Mouse (Mus musculus): ENCODE results near the gene Wipf1. TPM values are rescaled to one million over a fixed set of nuclear protein-coding genes. Genes with fewer than 3 reads are reported as not detected.

The Wipf1 gene
- polyA plus RNA-seq, 1 experiment from 2014 or later: 8.0 TPM

- Histone ChIP-seq H3K4me2 (ENCODE audit: low read length) (no peak overlapping the region), H3K4me1 (replicated peaks; ENCODE audit: insufficient read depth, low read length) (no peaks in the 10 kb centered on the region), H3K9me3 (replicated peaks; ENCODE audit: low read length) (no peaks in the 10 kb centered on the region), H3K36me3 (ENCODE audit: insufficient read depth, low read length) (no peaks in the 10 kb centered on the region), H3K9ac (ENCODE audit: low read depth, low read length) (no peak overlapping the region), H3K27me3 (ENCODE audit: insufficient read depth, low read length) (no peaks in the 10 kb centered on the region), H3K4me3 (replicated peaks; ENCODE audit: low read depth, low read length) (no peak overlapping the region), H3K27ac (no peak overlapping the region)
- DNase-seq (ENCODE audit: low spot score) (no peak), ATAC-seq (replicated peaks; ENCODE audit: low FRiP score, low read depth) (no peak)
- no peak for TF ChIP-seq CTCF (IDR thresholded peaks at IDR 0.05; ENCODE audit: low read depth)
- WGBS: 85% methylated on average over 2 of the region's 2 CpGs
These were observed 136.8 kb downstream of the Wipf1 start for GRCm38 (mm10) chr2:73392772-73393171.

DNA sequence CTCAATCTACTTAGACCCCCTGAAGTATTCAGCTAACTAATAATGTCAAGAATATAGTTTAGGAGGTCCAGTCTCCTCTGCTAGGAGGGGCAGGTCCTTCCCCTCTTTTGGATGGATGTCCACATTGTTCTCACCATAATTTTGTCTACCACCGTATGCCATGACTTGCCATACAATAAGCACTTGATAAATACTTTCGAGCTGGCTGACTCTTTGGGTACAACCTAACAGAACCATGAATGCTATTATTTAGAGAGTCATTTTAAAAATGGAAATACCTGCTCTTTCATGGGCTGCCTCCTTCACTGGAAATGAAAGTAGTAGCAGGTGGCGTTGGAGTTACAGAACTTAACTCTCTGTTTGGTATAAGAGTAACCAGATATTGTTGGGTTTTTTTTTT is 139.6 kb downstream of the Wipf1 start:
- no peak for TF ChIP-seq CTCF (IDR thresholded peaks at IDR 0.05; ENCODE audit: low read depth)
- 86% methylated on average over 3 of the region's 3 CpGs for WGBS
- DNase-seq (ENCODE audit: low spot score): no peak

GRCm38 (mm10) chr2:73387806-73388205 is 141.7 kb downstream of the Wipf1 start:
- DNase-seq (ENCODE audit: low spot score) (no peak), ATAC-seq (replicated peaks; ENCODE audit: low FRiP score, low read depth) (no peak)
- H3K27ac ChIP-seq: no peak overlapping the region
- H3K4me1 ChIP-seq (replicated peaks; ENCODE audit: insufficient read depth, low read length): no peaks in the 10 kb centered on the region
- H3K4me3 ChIP-seq (replicated peaks; ENCODE audit: low read depth, low read length): no peak overlapping the region
- 83% methylated on average over 1 of the region's 1 CpGs for WGBS
- no peaks in the 10 kb centered on the region for H3K27me3 ChIP-seq (ENCODE audit: insufficient read depth, low read length)
- H3K9me3 ChIP-seq (replicated peaks; ENCODE audit: low read length): no peaks in the 10 kb centered on the region
- H3K9ac ChIP-seq (ENCODE audit: low read depth, low read length): no peak overlapping the region
- TF ChIP-seq CTCF (IDR thresholded peaks at IDR 0.05; ENCODE audit: low read depth): no peak
- H3K4me2 ChIP-seq (ENCODE audit: low read length): no peak overlapping the region
- H3K36me3 ChIP-seq (ENCODE audit: insufficient read depth, low read length): no peaks in the 10 kb centered on the region

More for the DNA sequence above, 139.6 kb downstream of the Wipf1 start:
- Histone ChIP-seq H3K27me3 (ENCODE audit: insufficient read depth, low read length) (no peaks in the 10 kb centered on the region), H3K36me3 (ENCODE audit: insufficient read depth, low read length) (no peaks in the 10 kb centered on the region), H3K9me3 (replicated peaks; ENCODE audit: low read length) (no peaks in the 10 kb centered on the region), H3K4me2 (ENCODE audit: low read length) (no peak overlapping the region), H3K4me1 (replicated peaks; ENCODE audit: insufficient read depth, low read length) (no peaks in the 10 kb centered on the region), H3K4me3 (replicated peaks; ENCODE audit: low read depth, low read length) (no peak overlapping the region), H3K27ac (no peak overlapping the region), H3K9ac (ENCODE audit: low read depth, low read length) (no peak overlapping the region)
- ATAC-seq (replicated peaks; ENCODE audit: low FRiP score, low read depth): no peak

DNA sequence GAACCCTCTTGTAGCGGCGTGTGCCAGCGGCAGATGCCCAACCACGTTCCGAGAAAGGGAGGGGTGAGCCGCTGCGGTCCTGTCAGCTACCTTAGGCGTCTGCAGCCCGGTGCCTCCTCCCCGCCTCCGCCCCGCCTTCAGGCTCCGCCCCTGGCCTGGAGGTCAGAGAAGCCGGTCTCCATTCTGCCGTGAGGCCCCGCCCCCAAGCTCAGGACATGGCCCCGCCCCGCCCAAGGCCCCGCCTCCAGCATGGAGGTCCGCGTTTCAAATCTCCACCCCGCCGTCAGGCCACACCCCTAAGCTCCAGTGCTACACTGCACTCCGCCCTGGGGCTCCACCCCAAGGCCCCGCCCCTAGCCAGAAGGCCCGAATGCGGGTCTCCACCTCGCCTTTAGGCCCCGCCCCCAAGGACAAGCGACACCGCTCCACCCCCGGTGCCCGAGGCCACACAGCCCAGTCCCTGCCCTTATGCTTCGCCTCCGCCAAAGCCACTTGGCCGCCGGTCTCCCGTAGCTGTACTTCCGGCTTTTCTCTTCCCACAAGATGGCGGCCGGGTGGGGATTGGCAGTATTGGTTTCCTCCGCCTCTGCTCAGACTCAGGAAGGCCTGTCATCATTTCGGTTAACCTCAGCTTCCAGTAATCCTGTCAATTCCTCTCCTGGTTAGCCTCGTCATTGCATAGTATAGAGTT is 143.0 kb downstream of the Wipf1 start, which contains the start of gene Gpr155:
Gene Gpr155, minus strand, starts transcription at position 217 of the 691 bp plus-strand sequence.
- no peak for TF ChIP-seq CTCF (IDR thresholded peaks at IDR 0.05; ENCODE audit: low read depth)
- Histone ChIP-seq H3K9ac (ENCODE audit: low read depth, low read length) (peak within 1 kb of the TSS; percentile 67), H3K27ac (peak within 1 kb of the TSS; percentile 77), H3K4me3 (replicated peaks; ENCODE audit: low read depth, low read length) (peak within 1 kb of the TSS; percentile 67), H3K36me3 (ENCODE audit: insufficient read depth, low read length) (no peaks in the 10 kb centered on the region), H3K4me2 (ENCODE audit: low read length) (peak within 1 kb of the TSS; percentile 98), H3K4me1 (replicated peaks; ENCODE audit: insufficient read depth, low read length) (no peaks in the 10 kb centered on the region), H3K27me3 (ENCODE audit: insufficient read depth, low read length) (no peaks in the 10 kb centered on the region), H3K9me3 (replicated peaks; ENCODE audit: low read length) (no peaks in the 10 kb centered on the region)
- ATAC-seq (replicated peaks; ENCODE audit: low FRiP score, low read depth) (peak; percentile 99), DNase-seq (ENCODE audit: low spot score) (peak; percentile 100)
- WGBS: 1% methylated on average over 35 of the region's 44 CpGs

GRCm38 (mm10) chr2:73385641-73386355 is 143.7 kb downstream of the Wipf1 start:
- 3% methylated on average over 28 of the region's 29 CpGs for WGBS
- Histone ChIP-seq H3K4me3 (replicated peaks; ENCODE audit: low read depth, low read length) (peak overlapping the region; percentile 67), H3K4me2 (ENCODE audit: low read length) (peak overlapping the region; percentile 98), H3K9ac (ENCODE audit: low read depth, low read length) (peak overlapping the region; percentile 67), H3K27me3 (ENCODE audit: insufficient read depth, low read length) (no peaks in the 10 kb centered on the region), H3K36me3 (ENCODE audit: insufficient read depth, low read length) (no peaks in the 10 kb centered on the region), H3K27ac (no peak overlapping the region), H3K4me1 (replicated peaks; ENCODE audit: insufficient read depth, low read length) (no peaks in the 10 kb centered on the region), H3K9me3 (replicated peaks; ENCODE audit: low read length) (no peaks in the 10 kb centered on the region)
- TF ChIP-seq CTCF (IDR thresholded peaks at IDR 0.05; ENCODE audit: low read depth): no peak
- ATAC-seq (replicated peaks; ENCODE audit: low FRiP score, low read depth): no peak; the same call in 1 of the 2 replicates
- no peak for DNase-seq (ENCODE audit: low spot score)

DNA sequence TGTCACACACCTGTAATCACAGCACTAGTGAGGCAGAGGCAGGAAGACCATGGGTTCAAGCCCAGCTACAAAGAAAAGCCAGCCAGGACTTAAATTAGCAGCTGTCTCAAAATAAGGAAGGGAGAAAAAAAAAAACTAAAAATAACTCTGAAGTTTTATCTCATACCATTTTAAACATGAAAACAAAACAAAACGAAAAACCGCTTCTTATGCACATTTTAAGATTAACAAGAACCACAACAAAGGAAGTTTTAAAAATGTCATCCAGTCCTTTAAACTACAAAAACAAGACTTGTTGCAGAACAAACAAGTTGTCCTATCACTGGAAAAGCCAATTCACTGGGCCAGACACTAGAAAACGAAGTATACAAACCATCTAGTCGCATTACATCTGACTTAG is 144.4 kb downstream of the Wipf1 start:
- H3K36me3 ChIP-seq (ENCODE audit: insufficient read depth, low read length): no peaks in the 10 kb centered on the region
- no peak overlapping the region for H3K9ac ChIP-seq (ENCODE audit: low read depth, low read length)
- WGBS: 73% methylated on average over 4 of the region's 4 CpGs
- peak overlapping the region; percentile 98 for H3K4me2 ChIP-seq (ENCODE audit: low read length)
- ATAC-seq (replicated peaks; ENCODE audit: low FRiP score, low read depth) (no peak), DNase-seq (ENCODE audit: low spot score) (no peak)
- no peaks in the 10 kb centered on the region for H3K9me3 ChIP-seq (replicated peaks; ENCODE audit: low read length)
- no peak for TF ChIP-seq CTCF (IDR thresholded peaks at IDR 0.05; ENCODE audit: low read depth)
- H3K27ac ChIP-seq: no peak overlapping the region
- 0 out of 2 replicates have a peak overlapping the region, but pooled peaks have one; percentile 67 for H3K4me3 ChIP-seq (replicated peaks; ENCODE audit: low read depth, low read length)
- H3K27me3 ChIP-seq (ENCODE audit: insufficient read depth, low read length): no peaks in the 10 kb centered on the region
- H3K4me1 ChIP-seq (replicated peaks; ENCODE audit: insufficient read depth, low read length): no peaks in the 10 kb centered on the region
